Mouse (Mus musculus) kidney, adult 8-10 months (tissue): Measurements from ENCODE around the gene Atg10.

ENCODE experiments used
- DNase-seq, 2 experiments: peaks; one replicate each; pipeline ENCODE4 v3.0.0; 2022

Atg10 gene

DNA sequence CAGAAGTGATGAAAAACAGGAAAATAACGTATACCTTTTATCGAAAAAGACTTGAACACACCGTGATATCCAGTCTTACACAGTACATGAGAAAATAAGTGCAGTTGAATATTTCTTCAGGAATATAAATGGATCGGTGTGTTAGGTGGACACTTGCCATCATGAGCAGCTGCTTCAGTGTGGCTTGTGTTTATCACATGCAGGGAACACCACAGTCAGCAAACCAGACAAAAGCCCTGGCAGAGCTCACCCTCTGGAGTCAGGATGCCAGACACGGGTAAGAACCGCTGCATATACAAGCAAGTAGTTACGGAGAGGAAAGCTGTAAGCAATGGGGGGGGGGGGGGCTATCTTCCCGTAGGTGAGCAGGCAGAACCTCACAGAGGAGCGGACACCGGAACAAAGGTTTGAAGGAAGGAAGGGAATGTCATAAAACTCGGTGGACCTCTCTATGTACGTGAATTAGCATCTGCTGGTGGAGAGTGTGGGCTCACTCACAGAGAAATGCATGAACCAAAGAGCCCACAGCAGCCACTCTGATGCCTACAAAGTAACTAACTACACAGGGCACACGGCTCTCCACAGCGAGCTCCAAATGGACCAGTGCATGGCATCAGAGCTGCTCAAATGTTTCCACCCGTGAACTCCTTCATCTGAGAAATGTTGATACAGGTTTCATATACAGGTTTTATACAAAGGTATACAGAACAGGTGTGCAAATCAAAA lies 51.8 kb downstream of the Atg10 start:
- no peak for DNase-seq

DNA sequence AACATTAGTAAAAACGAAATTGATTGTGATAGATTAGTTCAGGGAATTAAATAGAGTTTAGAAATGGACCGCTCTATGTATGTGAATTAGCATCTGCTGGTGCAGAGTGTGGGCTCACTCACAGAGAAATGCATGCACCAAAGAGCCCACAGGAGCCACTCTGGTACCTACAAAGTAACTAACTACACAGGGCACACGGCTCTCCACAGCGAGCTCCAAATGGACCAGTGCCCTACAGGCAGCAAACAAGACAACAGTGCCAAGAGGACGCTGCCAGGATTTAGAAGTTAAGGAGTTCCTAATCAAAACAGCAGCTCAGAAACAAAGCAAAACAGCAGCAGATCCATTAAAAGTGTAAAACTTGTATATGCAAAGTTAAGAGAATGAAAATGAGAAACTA lies 52.6 kb downstream of the Atg10 start:
- DNase-seq = no peak

DNA sequence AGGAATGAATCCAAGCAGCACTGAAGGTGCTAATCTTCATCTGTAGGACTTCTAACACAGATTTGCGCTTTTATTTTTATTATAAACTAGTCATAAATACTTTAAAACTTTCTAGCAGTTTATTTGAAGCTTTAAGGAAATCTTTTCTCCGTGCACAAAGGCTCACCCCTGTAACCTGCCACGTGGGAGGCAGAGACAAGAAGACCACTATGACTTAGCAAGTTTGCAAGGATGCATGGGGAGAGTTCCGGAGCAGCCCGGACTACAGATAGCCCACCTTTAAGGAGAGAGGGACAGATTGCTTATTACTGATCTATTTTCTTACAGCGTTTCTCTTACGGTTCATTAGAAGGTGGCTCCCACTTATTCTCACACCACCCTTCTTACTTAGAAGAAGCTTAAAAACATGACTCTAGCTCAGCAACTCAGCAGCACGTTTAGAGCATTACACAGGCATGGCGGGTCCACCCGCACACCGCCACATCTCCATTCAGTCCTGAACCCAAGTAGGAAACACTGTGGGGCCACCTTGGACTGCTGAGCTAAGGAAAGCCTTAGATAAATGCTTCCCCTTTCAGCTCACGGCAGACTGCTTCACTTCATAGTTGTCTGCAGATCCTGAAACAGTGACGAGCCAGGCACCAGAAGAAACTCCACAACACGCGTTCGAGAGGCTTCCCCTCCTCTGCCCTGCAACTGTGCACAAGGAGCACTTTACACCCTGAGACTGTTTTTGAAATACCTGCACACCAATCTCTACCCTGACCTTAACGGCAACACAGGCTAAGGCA lies 54.0 kb downstream of the Atg10 start:
- DNase-seq = no peak

DNA sequence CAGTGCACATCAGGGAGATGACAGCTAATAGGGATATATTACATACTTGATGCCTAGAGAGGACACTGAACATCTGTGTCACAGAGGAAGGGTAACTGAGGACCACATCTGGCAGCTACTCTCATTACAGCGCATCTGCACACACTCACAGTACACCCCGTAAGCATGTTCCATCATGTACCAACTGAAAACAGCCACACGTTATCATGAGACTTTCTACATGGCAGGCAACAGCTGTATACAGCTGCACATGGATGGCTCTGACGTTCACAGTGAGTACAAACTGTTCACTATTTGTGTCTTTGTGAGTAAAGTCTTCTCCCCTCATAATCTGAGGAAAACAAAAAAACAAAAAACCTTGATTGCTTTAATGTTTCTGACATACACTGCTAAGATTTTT lies 55.3 kb downstream of the Atg10 start:
- no peak for DNase-seq

DNA sequence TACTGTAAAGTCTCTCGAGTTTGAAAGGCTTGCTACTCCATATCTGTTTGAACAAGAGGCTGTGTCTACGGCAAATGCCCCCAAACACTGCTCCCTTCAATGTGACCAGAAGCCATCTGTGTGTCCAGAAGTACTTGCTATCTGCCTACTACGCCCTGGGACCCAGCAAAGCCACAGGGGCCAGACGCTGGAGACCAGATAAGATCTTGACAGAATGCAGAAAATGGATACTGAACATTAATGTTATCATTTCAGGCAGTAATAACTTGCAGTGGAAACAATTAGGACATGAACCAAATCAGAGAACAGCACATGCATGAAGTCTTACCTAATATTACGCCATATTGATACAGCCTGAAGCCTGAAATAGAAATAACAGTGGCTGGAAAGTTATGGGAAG lies 56.2 kb downstream of the Atg10 start:
- no peak for DNase-seq

DNA sequence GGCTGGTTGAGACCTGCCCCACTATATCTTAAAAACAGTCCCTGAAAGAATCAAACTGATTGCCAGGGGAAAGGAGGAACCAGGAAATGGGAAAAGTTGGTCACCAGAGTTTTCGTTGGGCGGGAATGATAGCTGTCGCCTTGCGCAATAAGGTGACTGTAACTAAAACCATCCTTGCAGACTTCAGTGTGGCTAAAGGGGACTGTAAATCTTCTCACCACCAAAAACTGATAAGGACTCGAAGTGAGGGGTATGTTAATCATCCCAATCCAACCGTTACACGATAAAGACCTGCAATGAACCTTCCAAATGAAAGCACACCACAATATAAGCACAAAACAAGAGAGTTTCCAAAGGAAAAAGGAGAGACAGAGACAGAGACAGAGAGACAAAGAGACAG lies 57.5 kb downstream of the Atg10 start:
- DNase-seq = no peak

DNA sequence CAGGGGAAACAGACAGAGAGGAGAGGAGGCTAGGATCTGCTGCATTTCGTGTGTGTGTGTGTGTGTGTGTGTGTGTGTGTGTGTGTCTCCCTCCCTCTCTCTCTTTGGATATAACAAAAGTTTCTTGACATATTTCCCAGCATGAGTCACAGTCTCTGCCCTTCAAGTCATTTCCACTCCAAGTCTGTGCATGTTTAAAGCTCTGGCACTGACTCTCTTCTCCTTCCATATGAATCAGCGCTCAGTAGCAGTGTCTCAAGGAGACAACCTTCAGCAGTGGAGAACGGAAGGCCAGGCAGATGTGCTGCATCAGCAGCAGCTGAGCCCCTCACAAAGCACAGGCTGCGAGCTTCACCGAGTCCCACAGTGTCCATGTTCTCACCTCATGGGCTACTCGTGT lies 58.6 kb downstream of the Atg10 start:
- no peak for DNase-seq

DNA sequence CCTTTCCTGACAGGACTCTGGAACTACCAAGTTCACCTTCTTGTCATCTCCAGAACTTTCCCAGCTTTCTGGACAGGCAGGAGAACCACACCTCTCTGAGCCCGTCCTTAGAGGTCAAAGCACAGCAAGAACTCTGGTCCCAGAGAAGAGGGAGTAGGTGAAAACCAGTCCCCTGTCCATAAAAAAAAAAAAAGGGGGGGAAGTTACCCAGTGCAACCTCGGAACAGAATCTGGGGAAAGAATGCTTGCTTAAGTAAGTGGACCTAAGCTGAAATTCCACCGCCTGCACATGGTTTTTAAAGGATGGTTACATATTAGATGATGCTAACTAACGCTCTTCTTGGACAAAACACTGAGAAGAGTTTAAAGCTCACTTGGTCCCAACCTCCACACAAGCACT lies 60.5 kb downstream of the Atg10 start:
- peak; percentile 23 to 42 for DNase-seq

DNA sequence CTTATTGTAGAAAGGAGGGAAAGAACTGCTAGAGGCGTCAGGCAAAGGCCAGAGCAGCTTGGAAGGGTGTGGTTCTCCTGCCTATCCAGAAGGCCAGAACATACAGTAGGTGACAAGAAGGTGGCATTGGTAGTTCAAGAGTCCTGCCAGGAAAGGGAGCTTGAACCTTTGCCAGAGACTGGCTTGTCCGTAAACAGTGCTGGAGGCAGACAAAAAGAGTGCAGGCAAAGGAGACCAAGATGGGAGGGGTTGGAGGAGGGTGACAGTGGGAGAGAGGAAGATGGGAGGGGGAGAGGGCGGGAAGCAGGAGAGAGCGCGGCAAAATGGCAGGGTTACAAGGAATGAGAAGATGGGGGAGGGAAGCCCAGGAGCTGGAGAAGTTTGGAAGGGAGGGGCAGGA lies 61.3 kb downstream of the Atg10 start:
- DNase-seq = peak; percentile 19 to 66

DNA sequence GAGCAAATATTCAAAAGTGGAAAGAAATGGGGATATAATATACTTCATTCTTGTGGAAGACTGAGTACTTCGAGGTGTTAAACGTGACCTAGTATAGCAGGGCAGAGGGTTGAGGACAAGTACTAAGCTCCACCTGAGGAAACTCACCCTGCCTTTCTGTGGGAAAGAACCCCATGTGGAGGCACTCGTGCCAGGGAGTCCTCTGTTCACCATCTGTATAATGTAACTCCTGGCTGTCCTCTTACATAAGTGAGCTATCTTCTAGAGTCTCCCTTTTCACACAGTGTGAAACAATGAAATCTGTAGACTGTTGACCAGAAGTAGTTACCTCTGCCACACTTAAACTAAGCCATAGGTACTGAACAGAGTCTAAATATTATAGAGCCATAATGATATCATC lies 63.2 kb downstream of the Atg10 start:
- DNase-seq = no peak

DNA sequence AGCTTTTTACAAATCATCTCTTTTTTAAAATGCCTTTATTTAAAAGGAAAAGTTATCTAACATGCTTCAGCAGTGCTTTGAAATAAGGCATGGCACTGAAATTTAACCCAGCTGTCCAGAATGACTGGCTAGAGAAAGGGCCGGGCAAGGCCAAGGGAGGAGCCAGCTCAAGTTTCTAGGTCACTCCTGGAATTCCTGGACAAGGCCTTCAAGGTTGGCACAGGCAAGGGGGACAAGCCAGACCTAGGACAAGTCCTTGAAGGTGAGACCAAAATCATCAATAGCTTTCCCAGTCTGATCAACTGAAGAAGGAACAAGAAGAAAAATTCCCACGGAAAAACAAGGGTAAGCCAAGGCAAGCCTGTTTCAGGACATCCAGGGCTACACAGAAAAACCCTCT lies 63.9 kb downstream of the Atg10 start:
- DNase-seq = peak in 1 of 2 experiments; percentile 22

DNA sequence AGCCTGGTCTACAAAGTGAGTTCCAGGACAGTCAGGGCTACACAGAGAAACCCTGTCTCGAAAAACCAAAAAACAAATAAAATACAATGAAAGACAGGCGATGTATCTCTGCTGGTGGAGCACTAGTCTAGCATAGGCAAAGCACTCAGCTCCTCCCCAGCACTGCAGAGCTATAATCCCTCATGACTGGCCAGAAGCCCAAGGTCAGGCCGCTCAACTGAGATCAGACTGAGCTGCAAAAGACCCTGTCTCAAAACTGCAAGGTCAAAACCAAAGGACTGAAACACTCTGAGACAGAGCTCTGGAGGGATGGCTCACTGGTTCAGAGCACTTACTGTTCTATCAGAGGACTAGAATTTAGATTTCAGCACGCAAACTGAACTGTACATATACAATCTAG lies 65.8 kb downstream of the Atg10 start:
- DNase-seq = no peak

DNA sequence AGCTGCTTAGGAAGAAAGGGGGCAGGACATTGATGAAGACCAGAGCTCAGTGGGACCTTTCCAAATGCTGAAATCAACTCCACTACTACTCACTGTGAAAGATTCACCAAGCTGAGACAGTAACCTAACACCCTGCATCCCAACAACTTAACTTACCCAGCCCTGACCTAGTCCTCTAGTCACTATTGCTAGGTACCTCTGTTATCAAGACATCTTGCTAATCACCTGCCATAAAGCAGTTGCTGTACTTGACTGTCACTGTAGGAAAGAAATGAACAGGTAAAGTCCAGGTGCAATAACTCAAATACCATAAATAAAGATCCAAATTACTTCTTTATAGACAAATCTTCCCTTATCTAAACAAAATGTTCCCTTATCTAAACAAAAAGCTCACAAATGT lies 66.3 kb downstream of the Atg10 start:
- DNase-seq = no peak

DNA sequence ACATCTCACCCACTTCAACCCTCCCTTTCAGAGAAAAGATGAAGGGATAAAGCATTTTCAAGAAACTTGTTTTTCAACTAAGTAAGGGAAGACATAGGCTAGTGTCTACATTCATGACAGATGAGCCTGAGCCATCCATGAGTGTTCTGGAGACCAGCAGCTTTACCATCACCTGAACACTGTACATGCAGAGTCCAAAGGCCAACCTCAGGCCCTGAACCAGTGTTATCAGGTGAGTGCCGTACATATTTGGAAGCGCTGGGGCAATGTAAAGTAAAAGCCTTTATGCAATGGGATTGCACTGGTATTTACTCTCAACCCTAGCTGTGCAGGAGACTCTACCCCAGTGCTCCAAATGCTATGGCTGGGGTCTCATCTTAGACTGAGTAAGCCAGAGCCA lies 66.8 kb downstream of the Atg10 start:
- DNase-seq = no peak

DNA sequence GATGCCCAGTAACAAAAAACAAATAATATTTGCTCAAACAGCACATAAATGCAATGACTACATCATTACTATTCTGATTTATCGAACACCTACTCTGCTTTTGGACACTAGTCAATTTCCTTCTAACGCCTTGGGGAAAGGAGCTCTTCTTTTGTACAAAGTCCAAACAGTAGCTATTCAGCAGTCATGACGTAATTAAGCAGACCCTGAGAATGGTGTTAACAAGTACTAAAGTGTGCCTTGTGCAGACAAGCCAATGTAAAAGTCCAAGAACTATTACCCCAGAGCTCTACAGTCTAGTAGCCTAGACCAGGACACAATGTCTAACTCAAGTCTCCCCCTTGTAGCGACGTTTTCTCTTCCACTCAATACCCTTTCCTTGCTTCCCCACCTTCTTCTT lies 67.5 kb downstream of the Atg10 start:
- no peak for DNase-seq

DNA sequence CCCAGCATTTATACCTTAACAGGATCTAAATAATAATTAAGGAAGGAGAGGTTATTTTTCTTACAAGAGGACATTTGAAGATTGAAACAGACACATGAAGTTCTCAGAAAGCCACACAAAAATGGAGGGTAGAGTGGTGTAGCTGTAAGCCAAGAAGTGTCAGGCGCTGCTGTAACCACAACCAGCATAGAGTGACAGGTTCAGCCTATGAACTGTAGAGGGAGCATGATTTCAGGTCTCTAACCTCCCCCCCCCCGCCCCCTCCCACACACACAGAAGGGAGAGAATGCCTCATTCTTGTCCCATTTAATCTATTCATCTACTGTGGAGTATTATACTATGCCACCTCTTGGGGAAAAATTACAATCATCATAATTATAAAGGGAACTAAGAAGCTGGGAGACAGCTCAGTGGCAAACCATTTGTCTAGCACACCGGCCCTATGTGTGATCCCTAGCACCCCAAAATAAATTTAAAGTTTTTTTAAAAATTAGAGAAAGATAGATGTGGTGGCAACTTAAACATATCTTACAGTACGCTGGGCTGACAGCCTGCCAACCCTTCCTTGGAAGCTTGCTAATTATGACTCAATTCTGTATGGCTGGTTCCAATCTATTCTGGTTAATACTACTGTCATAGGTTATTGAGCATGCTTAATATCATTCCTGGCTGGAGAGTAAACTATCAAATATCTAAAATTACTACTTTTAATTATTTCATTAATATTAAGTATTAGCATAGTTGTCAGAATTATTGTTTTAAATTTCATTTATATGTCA lies 68.2 kb downstream of the Atg10 start:
- DNase-seq = no peak

DNA sequence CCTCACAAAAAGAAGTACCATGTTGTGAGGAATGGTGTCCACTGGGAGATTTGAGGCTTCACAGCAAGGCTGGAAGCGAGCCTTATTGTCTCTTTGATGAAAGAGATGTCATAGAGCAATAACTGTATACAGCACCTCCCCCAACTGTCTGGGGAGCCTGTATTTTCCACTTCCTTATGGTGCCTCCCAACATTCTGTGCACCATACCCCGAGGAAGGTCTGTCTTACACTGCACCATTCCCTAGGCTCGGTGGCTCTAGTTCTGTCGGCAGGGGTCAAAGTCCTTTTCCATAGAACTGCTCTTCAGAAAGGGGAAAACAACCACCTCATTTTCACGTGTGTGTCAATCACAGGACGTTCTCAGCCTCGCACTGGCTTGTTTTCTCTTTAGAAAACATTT lies 69.1 kb downstream of the Atg10 start:
- no peak for DNase-seq

DNA sequence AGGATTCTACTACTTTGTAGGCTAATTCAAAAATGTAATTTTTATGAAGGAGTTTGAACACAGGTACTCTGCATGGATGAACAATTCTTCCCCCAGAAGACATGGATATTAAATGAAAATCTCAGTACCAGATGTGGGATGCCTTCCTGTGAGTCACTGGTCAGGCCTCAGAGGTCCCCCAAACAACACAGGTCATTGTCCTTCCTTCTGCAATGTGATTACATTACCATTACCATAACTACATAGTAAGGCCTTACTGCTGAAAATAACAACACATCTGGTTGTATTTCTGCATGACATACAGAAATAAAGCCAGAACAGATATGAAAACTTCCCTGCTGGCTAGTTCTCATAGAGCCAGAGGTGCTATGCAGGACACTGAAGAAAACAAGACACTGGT lies 87.4 kb downstream of the Atg10 start:
- no peak for DNase-seq

DNA sequence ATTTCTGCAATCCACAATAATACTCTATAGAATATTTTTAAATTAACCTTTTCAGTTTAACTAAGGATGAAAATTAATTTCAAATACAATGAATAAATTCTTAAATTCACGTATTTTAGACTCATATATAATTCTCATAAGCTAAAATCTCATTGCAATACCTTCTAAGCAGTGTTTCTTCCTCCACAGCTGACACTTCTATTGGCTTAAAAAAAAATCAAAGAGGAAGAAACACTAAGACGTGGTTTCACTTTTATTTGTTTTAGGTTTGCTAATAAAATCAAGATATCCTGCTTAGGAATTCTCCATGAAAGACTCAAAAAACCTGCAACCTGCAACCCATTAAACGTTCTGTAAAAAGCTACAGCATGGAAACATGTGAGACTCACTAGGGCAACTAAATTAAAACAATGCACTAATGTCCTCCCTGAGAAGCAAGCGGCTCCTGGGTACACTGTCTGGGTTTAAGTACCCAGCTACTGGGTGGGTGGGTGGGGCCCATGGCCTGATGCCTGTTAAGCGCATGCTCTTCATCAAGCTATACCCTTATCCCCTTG lies 90.4 kb downstream of the Atg10 start:
- DNase-seq = no peak

DNA sequence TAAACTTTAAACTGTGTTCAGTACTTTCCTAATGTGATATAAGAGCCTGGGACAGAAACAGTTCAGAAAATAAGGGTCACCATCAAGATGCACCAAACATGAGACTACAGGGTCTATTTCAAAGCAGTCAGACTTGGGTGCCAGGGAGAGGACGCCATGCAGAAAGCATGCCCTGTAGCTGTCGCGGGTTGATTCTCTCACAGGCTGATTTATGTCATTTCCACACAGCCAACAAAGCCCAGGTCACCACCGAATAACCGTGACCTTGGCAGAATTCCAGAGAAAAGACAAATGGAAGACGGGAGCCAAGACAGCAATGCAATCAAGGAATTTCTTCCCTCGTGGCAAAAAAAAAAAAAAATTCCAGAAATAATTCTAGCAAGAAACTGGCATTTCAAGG lies 94.7 kb downstream of the Atg10 start:
- DNase-seq = peak; percentile 10 to 17

DNA sequence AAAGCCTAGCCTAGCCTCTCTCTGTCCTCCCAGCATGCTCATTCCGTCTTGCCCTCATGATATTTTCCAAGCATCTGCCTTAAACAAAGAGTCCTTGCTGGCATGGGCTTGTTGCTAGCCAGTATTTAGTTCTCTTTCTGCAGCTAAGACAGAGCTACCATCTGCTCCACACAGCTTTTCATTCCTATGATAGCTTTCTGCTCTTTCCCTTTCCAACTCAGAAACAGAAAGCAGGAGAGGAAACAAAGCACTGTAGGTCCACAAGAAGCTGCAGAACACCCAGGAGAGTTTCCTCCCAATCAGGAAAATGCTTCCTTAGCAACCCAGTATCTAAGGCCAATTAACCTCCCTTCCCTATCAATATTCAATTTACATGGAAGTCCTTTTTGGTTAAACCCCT lies 95.2 kb downstream of the Atg10 start:
- DNase-seq = no peak

DNA sequence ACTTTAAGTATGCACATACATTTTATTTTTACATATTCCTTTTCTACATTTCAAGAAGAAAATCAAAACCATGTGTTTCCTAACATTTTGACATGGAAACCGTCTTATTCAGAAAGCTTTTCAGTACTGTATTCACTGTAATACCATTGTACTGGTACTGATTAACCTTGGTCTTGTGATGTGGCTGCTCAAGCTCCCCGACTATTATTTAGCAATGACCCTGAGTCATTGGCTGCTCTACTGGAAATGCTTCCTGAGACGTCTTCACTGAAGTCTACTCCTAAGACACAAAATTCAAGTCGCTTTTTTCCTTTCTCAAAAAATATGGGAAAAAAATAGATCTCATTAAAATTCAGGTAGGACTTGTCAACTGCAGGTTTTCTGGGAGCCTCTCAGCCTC lies 105.6 kb downstream of the Atg10 start:
- peak; percentile 7 to 17 for DNase-seq

DNA sequence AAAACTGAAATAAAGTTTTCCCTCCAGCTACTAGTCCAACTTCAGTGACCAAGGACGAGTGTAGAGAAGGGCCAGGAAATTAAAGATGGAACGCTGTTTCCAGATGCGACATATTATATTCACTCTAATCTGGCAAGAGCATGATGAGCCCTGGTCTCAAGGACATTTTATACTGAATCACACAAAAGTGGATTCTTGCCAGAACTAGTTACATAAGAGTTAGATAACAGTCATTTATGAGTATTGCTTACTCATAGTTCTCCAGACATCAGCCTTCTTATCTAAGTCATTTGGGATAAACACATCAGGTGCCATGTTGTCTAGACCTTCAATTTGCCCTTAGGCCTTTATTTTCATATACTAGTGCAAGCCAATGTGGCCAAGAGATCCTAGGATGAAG lies 108.9 kb downstream of the Atg10 start:
- no peak for DNase-seq
